Mouse (Mus musculus) erythroblast, embryonic 14.5 days (primary cell): ENCODE measurements around the gene Inpp5a. TPM values are rescaled to one million over a fixed set of nuclear protein-coding genes. Genes with fewer than 3 reads are reported as not detected.

Experiments
- H3K27me3 ChIP-seq: 2 replicates; pipeline ENCODE4 v1.6.1; 2012; ENCODE audit warnings: inconsistent platforms; ENCODE audit not compliant: control insufficient read depth
- H3K36me3 ChIP-seq: 2 replicates; pipeline ENCODE4 v1.6.1; 2012; ENCODE audit warnings: mild to moderate bottlenecking, inconsistent platforms; ENCODE audit not compliant: control insufficient read depth
- H3K4me1 ChIP-seq: 2 replicates; pipeline ENCODE4 v1.6.1; 2012; ENCODE audit warnings: inconsistent platforms; ENCODE audit not compliant: control insufficient read depth
- H3K4me3 ChIP-seq: replicated peaks from 2 replicates; pipeline ENCODE3; 2012; ENCODE audit warnings: moderate library complexity, mild to moderate bottlenecking, inconsistent platforms
- H3K9me3 ChIP-seq: 2 replicates; pipeline ENCODE4 v1.6.1; 2012; ENCODE audit warnings: low read length, inconsistent platforms, mixed read lengths; ENCODE audit not compliant: control insufficient read depth
- GATA1 ChIP-seq: IDR thresholded peaks from 2 replicates; pipeline ENCODE4 v1.6.1; 2012; ENCODE audit warnings: low read length, inconsistent platforms, mixed read lengths
- TAL1 ChIP-seq: IDR thresholded peaks from 3 replicates; pipeline ENCODE4 v1.6.1; 2012; ENCODE audit warnings: low read length, inconsistent platforms, mixed read lengths
- polyA plus RNA-seq: library from polyadenylated mRNA; stranded (reverse); fragments of >175 nt; gene quantifications from 2 replicates; pipeline ENCODE4 v1.2.3, GENCODE M21; 2012

Inpp5a gene
- 0.25 and 0.33 TPM in 2 replicates for polyA plus RNA-seq

- Histone ChIP-seq H3K4me1 (peaks cover 37% of the 10 kb centered on the region), H3K27me3 (peaks cover 3% of the 10 kb centered on the region; the same call in 1 of the 2 replicates), H3K9me3 (no peaks in the 10 kb centered on the region), H3K4me3 (peak within 1 kb of the TSS; percentile 75), H3K36me3 (no peaks in the 10 kb centered on the region)
- TF ChIP-seq TAL1 (no peak), GATA1 (no peak)
Measured at GRCm38 (mm10) chr7:139388670-139389212, at the start of gene Inpp5a. Gene Inpp5a (plus strand): TSS chr7:139389109.

GRCm38 (mm10) chr7:139339184-139339583 lies 49.7 kb upstream of the Inpp5a start:
- Histone ChIP-seq H3K36me3 (no peaks in the 10 kb centered on the region), H3K4me3 (no peak overlapping the region), H3K27me3 (no peaks in the 10 kb centered on the region), H3K4me1 (no peaks in the 10 kb centered on the region), H3K9me3 (peaks cover 2% of the 10 kb centered on the region; the same call in 1 of the 2 replicates)
- TF ChIP-seq TAL1: no peak
- no peak for TF ChIP-seq GATA1

- H3K27me3 ChIP-seq: no peaks in the 10 kb centered on the region
- no peaks in the 10 kb centered on the region for H3K4me1 ChIP-seq
- no peak overlapping the region for H3K4me3 ChIP-seq
- H3K9me3 ChIP-seq: no peaks in the 10 kb centered on the region
- TF ChIP-seq TAL1 (no peak), GATA1 (no peak)
- H3K36me3 ChIP-seq: no peaks in the 10 kb centered on the region
Measured at GRCm38 (mm10) chr7:139341020-139341660, 47.8 kb upstream of the Inpp5a start.

GRCm38 (mm10) chr7:139342809-139343208 lies 46.1 kb upstream of the Inpp5a start:
- no peaks in the 10 kb centered on the region for H3K9me3 ChIP-seq
- H3K27me3 ChIP-seq: no peaks in the 10 kb centered on the region
- H3K4me1 ChIP-seq: no peaks in the 10 kb centered on the region
- TF ChIP-seq GATA1 (no peak), TAL1 (no peak)
- H3K36me3 ChIP-seq: no peaks in the 10 kb centered on the region
- no peak overlapping the region for H3K4me3 ChIP-seq

DNA sequence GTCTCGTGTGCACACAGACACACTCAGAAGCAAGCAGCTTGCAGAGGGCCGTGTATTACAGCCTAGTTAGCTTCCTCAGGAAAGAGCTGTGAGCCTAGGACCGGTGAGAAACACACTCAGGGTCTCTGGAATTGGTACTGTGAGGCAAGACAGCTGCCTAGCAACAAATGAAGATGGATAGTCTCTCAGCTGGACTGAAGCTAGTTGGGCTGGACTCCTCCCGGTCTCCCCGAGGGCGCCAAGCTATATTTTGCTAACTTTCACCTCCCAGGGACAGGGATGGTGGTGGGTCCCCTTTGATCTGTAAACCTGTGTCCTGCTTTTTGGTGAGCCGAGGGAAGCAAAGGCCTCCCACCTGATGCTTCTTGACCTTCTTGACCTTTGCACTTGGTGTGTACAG lies 41.9 kb upstream of the Inpp5a start:
- no peak overlapping the region for H3K4me3 ChIP-seq
- no peaks in the 10 kb centered on the region for H3K4me1 ChIP-seq
- no peaks in the 10 kb centered on the region for H3K9me3 ChIP-seq
- H3K27me3 ChIP-seq: no peaks in the 10 kb centered on the region
- TF ChIP-seq TAL1 (no peak), GATA1 (no peak)
- no peaks in the 10 kb centered on the region for H3K36me3 ChIP-seq

GRCm38 (mm10) chr7:139350606-139351005 lies 38.3 kb upstream of the Inpp5a start:
- TF ChIP-seq TAL1 (no peak), GATA1 (no peak)
- no peaks in the 10 kb centered on the region for H3K4me1 ChIP-seq
- H3K27me3 ChIP-seq: no peaks in the 10 kb centered on the region
- H3K36me3 ChIP-seq: no peaks in the 10 kb centered on the region
- H3K9me3 ChIP-seq: no peaks in the 10 kb centered on the region
- H3K4me3 ChIP-seq: no peak overlapping the region

- no peaks in the 10 kb centered on the region for H3K9me3 ChIP-seq
- H3K36me3 ChIP-seq: no peaks in the 10 kb centered on the region
- H3K27me3 ChIP-seq: no peaks in the 10 kb centered on the region
- no peaks in the 10 kb centered on the region for H3K4me1 ChIP-seq
- H3K4me3 ChIP-seq: no peak overlapping the region
- TF ChIP-seq TAL1 (no peak), GATA1 (no peak)
Measured at GRCm38 (mm10) chr7:139354370-139355139, 34.4 kb upstream of the Inpp5a start.

GRCm38 (mm10) chr7:139357043-139357442 lies 31.9 kb upstream of the Inpp5a start:
- TF ChIP-seq TAL1 (no peak), GATA1 (no peak)
- H3K27me3 ChIP-seq: no peaks in the 10 kb centered on the region
- H3K4me1 ChIP-seq: no peaks in the 10 kb centered on the region
- H3K36me3 ChIP-seq: no peaks in the 10 kb centered on the region
- no peaks in the 10 kb centered on the region for H3K9me3 ChIP-seq
- no peak overlapping the region for H3K4me3 ChIP-seq

- TF ChIP-seq TAL1 (no peak), GATA1 (no peak)
- no peaks in the 10 kb centered on the region for H3K4me1 ChIP-seq
Measured at GRCm38 (mm10) chr7:139359906-139360305, 29.0 kb upstream of the Inpp5a start.

More at GRCm38 (mm10) chr7:139359906-139360305, 29.0 kb upstream of the Inpp5a start:
- H3K27me3 ChIP-seq: no peaks in the 10 kb centered on the region
- H3K4me3 ChIP-seq: no peak overlapping the region
- no peaks in the 10 kb centered on the region for H3K9me3 ChIP-seq
- no peaks in the 10 kb centered on the region for H3K36me3 ChIP-seq
